Mouse (Mus musculus) spleen, postnatal 36 days (tissue): ENCODE data around the gene Gm5624.
"Not testable (repeated sequence)": the region's sequence is repeated elsewhere in the genome, so short reads cannot be mapped to it uniquely, and the experiment has no call there.

Experiments
- DNase-seq, 2 experiments: peaks; one replicate each; pipeline ENCODE4 v3.0.0; 2022; ENCODE audit warnings: low spot score in 2 of 2, mixed read lengths in 1 of 2

Gene Gm5624

DNA sequence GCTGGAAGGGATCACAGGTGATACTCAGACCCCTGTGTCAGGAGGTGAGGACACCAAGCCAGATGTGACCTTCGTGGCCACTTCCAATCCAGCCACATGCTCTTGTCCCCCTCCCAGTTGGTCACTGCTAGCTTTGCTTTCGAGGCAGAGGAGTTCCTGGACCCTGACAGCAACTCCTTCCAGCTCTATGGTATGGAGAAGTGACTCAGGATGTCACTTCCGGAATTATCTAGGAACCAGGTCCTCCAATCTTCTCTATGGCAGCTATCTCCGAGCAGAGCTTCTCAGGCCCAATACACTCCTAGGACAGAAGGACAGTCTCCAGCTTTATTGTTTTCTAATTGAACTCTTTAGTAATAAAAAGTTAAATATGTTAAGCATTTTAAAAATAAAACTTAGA, at the start of gene Gm5624:
Gene Gm5624 (minus strand): TSS at position 202 of the 400 bp plus-strand sequence.
- not testable (repeated sequence) for DNase-seq

GRCm38 (mm10) chr14:44591765-44592164, 36.0 kb downstream of the Gm5624 start:
- DNase-seq: not testable (repeated sequence)

- not testable (repeated sequence) for DNase-seq
These were observed 44.9 kb downstream of the Gm5624 start, which contains the start of gene Gm8247 for GRCm38 (mm10) chr14:44582853-44583252. Gm8247 (plus strand) TSS chr14:44583153.

GRCm38 (mm10) chr14:44547961-44548360, 79.8 kb downstream of the Gm5624 start:
- not testable (repeated sequence) for DNase-seq

GRCm38 (mm10) chr14:44517976-44518375, 109.8 kb downstream of the Gm5624 start, which contains the start of gene Gm17093:
Gm17093 (plus strand) TSS chr14:44518276.
- DNase-seq: not testable (repeated sequence)
